Mouse (Mus musculus) layer of hippocampus, adult 8-10 months (tissue): Measurements from ENCODE around the gene Chsy1. TPM values are rescaled to one million over a fixed set of nuclear protein-coding genes. Genes with fewer than 3 reads are reported as not detected.

ENCODE experiments used
- DNase-seq, 2 experiments: peaks; one replicate each; pipeline ENCODE4 v3.0.0; 2022; ENCODE audit warnings: low spot score in 2 of 2
- total RNA-seq, 4 experiments: library from RNA; stranded (reverse); gene quantifications; 2 replicates each; pipeline ENCODE4 v1.2.4; 2022

Gene Chsy1
- total RNA-seq, 4 experiments from 2014 or later: 15.4 to 17.4 (median 17.3) TPM

GRCm38 (mm10) chr7:66109855-66110635 is 730 bp downstream of the Chsy1 start:
- DNase-seq: no peak

DNA sequence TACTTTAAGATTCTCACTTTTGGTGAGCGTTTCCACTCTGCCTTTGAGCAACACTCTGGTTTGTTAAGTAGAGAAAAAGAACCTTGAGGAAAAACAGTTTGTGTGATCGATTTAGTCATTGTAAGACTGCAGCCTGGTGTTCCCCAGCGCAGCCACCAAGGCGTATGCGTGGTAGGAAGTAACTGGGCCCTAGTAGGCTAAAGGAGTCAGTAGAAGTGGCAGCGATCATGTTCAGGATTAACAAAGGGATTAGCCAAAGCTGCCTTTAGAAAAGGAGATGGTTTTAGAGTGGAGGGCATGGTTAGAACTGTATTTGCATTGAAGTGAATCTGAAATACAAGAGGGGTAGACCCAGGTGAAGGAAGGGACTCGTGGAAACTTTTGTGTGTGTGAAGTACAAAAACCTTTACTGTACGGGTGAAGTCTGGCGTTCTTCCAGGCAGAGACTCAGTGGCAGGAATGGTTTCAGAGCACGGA is 1.4 kb downstream of the Chsy1 start:
- no peak for DNase-seq

DNA sequence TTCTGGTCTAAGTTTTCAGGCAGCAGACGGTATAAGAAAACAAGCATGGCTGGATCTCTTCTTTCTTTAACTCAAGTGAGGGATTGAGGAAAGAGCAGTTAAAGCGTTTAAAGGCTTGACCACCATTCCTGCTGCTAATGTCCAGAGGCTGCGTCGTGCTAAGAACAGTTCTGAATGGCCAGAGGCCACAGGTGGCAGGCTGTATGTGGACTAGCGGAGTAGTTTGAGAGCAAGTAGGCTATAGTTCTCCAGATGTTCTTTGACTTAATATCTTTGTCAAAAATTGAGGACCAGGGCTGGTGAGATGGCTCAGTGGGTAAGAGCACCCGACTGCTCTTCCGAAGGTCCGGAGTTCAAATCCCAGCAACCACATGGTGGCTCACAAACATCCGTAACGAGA is 1.9 kb downstream of the Chsy1 start:
- DNase-seq: no peak

- no peak for DNase-seq
Observed at GRCm38 (mm10) chr7:66113561-66113960, 4.2 kb downstream of the Chsy1 start.

DNA sequence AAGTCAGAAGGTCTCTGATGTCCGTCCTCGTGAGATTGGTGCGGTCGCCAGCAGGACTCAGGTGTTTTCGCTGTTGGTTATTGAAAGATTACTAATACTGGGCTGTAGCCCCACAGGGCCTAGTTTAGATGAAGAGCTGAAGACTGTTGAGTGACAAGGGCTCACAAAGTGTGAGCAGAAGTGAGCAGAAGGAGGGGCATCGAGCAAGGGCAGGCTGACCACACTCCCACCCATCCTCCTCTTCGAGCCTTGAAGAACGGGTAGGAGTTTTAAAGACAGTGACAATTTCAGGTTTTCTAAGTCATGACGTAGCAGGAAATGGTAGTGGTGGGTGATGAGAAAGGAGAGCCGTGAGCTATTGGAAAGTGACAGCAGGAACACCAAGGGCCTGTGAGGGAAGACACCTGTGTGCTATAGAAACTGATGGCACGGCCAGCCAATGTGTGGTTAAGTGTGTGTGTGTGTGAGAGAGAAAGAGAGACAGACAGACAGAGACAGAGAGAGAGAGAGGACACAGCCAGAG is 6.6 kb downstream of the Chsy1 start:
- DNase-seq: no peak

DNA sequence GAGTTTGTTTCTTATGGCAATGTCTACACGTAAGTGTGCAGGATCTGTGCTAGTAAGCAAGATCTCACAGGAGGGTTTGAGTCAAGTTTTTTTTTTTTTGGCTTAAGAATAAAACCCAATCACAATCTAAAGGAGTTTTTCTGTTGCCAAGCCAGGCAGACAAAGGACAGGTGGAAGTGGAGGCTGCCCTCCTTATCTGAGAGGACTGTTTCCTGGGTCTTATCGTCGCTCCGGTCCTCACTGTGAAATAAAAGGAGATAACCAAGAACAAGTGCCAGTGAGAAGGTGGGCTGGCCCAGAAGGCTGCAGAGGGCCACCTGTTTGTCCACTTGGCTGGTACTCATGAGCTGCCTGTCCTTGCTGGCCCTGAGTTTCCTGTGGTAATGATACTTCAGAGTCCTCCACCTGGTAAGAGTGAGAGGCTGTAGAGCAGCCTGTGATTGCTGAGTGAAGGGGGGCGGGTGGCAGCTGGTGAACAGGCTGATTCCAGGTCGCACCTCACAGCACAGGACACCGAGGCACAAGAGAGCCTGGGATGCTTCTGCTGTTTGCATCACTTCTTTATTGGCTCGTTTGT is 7.7 kb downstream of the Chsy1 start:
- DNase-seq: no peak

DNA sequence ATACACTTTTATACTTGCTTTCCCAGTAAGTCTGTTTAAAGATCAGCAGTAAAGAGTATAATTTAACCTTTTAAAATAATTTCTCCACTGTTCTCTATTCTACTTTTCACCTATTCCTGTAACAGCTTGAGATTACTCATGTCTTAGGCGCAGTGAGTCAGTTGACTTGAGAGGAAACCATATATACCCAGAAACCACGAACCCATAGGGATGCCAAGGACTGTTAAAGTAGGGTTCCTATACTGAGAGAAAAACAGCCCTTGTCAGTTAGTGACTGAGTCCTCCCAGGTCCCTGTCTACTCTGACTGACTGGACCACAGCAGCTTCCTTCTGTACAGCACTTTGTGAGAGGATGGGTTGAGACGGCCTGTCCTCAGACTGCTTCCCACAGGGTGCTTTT is 8.7 kb downstream of the Chsy1 start:
- DNase-seq: no peak

GRCm38 (mm10) chr7:66118796-66119195 is 9.5 kb downstream of the Chsy1 start:
- no peak for DNase-seq

- DNase-seq: no peak
Observed at GRCm38 (mm10) chr7:66120139-66120538, 10.8 kb downstream of the Chsy1 start.

- no peak for DNase-seq
Observed at GRCm38 (mm10) chr7:66120702-66121396, 11.5 kb downstream of the Chsy1 start.

GRCm38 (mm10) chr7:66124551-66124968 is 15.2 kb downstream of the Chsy1 start:
- no peak for DNase-seq

GRCm38 (mm10) chr7:66125368-66125767 is 16.1 kb downstream of the Chsy1 start:
- no peak for DNase-seq

- DNase-seq: no peak
Observed at GRCm38 (mm10) chr7:66127951-66128645, 18.8 kb downstream of the Chsy1 start.

GRCm38 (mm10) chr7:66128857-66129256 is 19.5 kb downstream of the Chsy1 start:
- DNase-seq: no peak

DNA sequence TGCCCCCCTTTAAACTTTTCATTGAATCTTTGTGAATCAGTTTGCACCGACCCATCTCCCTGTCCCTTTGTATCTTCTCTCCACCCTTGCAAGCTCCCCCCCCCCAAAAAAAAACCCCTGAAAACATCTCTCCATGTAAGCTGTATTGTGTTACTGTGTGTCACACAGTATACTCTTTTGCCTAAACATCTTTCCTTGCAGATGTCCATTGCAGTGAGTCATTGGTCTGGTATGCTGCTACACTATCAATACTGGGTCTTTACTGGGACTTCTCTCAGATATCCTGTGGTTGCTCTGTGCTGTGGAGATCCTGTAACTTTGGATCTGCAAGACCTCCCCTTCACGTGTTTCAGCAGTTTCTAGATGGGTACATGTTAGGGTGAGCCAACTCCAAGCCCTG is 21.0 kb downstream of the Chsy1 start:
- DNase-seq: no peak

DNA sequence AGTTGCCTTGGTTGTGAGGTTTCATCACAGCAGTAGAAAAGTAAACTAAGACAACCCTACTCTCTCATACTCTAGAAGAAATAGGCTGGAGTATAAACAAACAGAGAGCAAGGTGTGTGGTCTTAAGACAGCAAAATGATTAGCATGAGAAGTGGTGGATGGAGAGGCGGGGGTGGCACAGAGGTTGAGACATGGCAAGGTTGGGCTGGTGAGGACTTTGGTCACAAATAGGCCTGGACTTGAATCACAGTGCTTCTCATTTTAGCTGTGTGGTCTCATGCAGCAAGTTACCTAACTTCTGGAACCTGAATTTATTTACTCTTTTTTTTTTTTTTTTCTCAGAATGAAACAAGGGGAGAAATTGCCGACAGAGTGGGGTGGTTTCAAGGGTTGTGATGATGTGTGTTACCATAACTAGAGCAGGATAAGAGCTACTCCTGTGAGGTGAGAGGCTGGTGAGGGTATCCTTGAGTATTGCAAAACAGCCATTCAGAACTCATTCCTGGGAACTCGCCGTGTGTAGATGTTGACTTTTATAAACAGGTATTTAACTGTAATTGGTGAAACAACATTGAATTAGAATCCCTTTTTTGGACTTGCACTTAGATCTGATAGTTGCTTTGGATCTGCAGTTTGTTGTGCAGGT is 22.6 kb downstream of the Chsy1 start:
- no peak for DNase-seq

GRCm38 (mm10) chr7:66134154-66134553 is 24.8 kb downstream of the Chsy1 start:
- no peak for DNase-seq

DNA sequence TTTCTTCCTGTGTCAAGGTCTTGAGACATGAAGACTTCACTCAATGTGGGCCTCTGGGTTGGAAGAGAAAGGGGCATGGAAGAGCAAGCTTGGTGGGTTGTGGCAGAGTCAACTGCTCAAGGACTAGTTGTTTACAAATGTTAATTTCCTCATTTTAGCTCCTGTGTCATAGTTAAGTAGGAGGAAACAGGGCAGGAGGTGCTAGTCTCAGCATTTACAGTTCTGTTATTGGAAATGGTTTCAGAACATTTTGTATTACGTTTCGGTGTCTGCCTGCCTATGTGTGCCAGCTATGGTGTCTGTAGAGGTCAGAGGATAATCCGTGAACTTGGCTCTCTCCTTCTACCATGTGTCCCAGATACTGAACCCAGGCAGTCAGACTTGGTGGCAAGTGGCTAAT is 26.3 kb downstream of the Chsy1 start:
- no peak for DNase-seq

DNA sequence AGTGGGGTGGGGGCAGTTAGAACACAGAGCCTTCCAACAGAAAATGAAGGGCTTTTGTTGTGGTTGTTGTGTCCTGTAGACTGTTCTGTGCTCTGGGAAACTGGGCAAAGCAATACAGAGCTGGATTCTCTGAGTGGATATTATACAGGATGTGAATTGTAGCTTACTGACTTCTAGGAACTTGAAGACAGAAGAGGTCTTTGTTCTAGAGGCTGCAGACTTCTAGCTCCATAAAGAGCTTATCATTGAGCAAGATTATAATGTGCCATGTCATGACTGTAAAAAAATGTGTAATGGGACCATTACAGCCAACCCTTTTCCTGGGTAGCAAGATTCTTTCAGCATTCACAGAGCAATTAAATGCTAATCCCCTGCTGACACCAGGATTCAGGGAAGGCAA is 26.9 kb downstream of the Chsy1 start:
- no peak for DNase-seq

GRCm38 (mm10) chr7:66137309-66137708 is 28.0 kb downstream of the Chsy1 start:
- no peak for DNase-seq

DNA sequence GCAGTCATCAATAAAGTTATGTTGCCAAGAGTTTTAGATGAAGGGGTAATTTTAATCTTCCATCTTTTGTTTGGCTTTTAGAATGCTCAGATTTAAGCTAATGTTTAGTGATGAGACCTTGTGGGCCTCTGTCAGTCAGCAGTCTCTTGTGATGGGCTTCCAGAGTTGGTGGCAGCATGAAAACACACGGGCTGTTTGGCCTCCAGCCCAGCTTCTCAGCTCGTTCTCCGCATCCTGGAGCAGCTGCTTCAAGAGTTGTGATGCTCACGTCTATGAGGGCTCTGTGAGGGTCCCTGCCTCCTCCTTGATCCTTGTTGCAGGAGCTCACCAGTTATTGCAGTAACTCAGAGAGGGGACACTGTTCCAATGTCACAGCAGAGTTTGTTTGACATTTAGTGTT is 29.0 kb downstream of the Chsy1 start:
- peak in 1 of 2 experiments; percentile 21 for DNase-seq
